Mouse (Mus musculus): ENCODE measurements around the gene Gal3st1. TPM values are rescaled to one million over a fixed set of nuclear protein-coding genes. Genes with fewer than 3 reads are reported as not detected.
"Not testable (repeated sequence)": the region's sequence is repeated elsewhere in the genome, so short reads cannot be mapped to it uniquely, and the experiment has no call there.

Gal3st1 gene
- total RNA-seq, 1 experiment from 2014 or later, result 2.2 TPM

GRCm38 (mm10) chr11:4022111-4022510 lies 38.7 kb downstream of the Gal3st1 start:
- not testable (repeated sequence) for ATAC-seq (replicated peaks in 1 of 2; ENCODE audit: insufficient read depth in 1 of 2, low FRiP score in 2 of 2, low TSS enrichment in 1 of 2, low read depth in 1 of 2, poor library complexity in 2 of 2, severe bottlenecking in 2 of 2)

- ATAC-seq (replicated peaks in 1 of 2; ENCODE audit: insufficient read depth in 1 of 2, low FRiP score in 2 of 2, low TSS enrichment in 1 of 2, low read depth in 1 of 2, poor library complexity in 2 of 2, severe bottlenecking in 2 of 2), result no peak
Measured at GRCm38 (mm10) chr11:4023321-4023720, 39.9 kb downstream of the Gal3st1 start.

GRCm38 (mm10) chr11:4027066-4027465 lies 43.6 kb downstream of the Gal3st1 start:
- ATAC-seq (replicated peaks in 1 of 2; ENCODE audit: insufficient read depth in 1 of 2, low FRiP score in 2 of 2, low TSS enrichment in 1 of 2, low read depth in 1 of 2, poor library complexity in 2 of 2, severe bottlenecking in 2 of 2), result no peak

GRCm38 (mm10) chr11:4027561-4028334 lies 44.3 kb downstream of the Gal3st1 start:
- ATAC-seq (replicated peaks in 1 of 2; ENCODE audit: insufficient read depth in 1 of 2, low FRiP score in 2 of 2, low TSS enrichment in 1 of 2, low read depth in 1 of 2, poor library complexity in 2 of 2, severe bottlenecking in 2 of 2), result no peak

- ATAC-seq (replicated peaks in 1 of 2; ENCODE audit: insufficient read depth in 1 of 2, low FRiP score in 2 of 2, low TSS enrichment in 1 of 2, low read depth in 1 of 2, poor library complexity in 2 of 2, severe bottlenecking in 2 of 2), result no peak
Measured at GRCm38 (mm10) chr11:4029343-4029742, 45.9 kb downstream of the Gal3st1 start.

- no peak for ATAC-seq (replicated peaks in 1 of 2; ENCODE audit: insufficient read depth in 1 of 2, low FRiP score in 2 of 2, low TSS enrichment in 1 of 2, low read depth in 1 of 2, poor library complexity in 2 of 2, severe bottlenecking in 2 of 2)
Measured at GRCm38 (mm10) chr11:4031126-4031941, 47.9 kb downstream of the Gal3st1 start, which contains the start of gene Sec14l4. Gene Sec14l4, plus strand, starts transcription at chr11:4031462.

- ATAC-seq (replicated peaks in 1 of 2; ENCODE audit: insufficient read depth in 1 of 2, low FRiP score in 2 of 2, low TSS enrichment in 1 of 2, low read depth in 1 of 2, poor library complexity in 2 of 2, severe bottlenecking in 2 of 2), result no peak
Measured at GRCm38 (mm10) chr11:4031961-4032360, 48.5 kb downstream of the Gal3st1 start.

- no peak for ATAC-seq (replicated peaks in 1 of 2; ENCODE audit: insufficient read depth in 1 of 2, low FRiP score in 2 of 2, low TSS enrichment in 1 of 2, low read depth in 1 of 2, poor library complexity in 2 of 2, severe bottlenecking in 2 of 2)
Measured at GRCm38 (mm10) chr11:4033471-4033870, 50.0 kb downstream of the Gal3st1 start.

GRCm38 (mm10) chr11:4034169-4034568 lies 50.7 kb downstream of the Gal3st1 start:
- ATAC-seq (replicated peaks in 1 of 2; ENCODE audit: insufficient read depth in 1 of 2, low FRiP score in 2 of 2, low TSS enrichment in 1 of 2, low read depth in 1 of 2, poor library complexity in 2 of 2, severe bottlenecking in 2 of 2), result no peak

- no peak for ATAC-seq (replicated peaks in 1 of 2; ENCODE audit: insufficient read depth in 1 of 2, low FRiP score in 2 of 2, low TSS enrichment in 1 of 2, low read depth in 1 of 2, poor library complexity in 2 of 2, severe bottlenecking in 2 of 2)
Measured at GRCm38 (mm10) chr11:4035116-4035892, 51.9 kb downstream of the Gal3st1 start.

GRCm38 (mm10) chr11:4035916-4036315 lies 52.5 kb downstream of the Gal3st1 start:
- ATAC-seq (replicated peaks in 1 of 2; ENCODE audit: insufficient read depth in 1 of 2, low FRiP score in 2 of 2, low TSS enrichment in 1 of 2, low read depth in 1 of 2, poor library complexity in 2 of 2, severe bottlenecking in 2 of 2), result no peak

GRCm38 (mm10) chr11:4036365-4037084 lies 53.1 kb downstream of the Gal3st1 start:
- no peak for ATAC-seq (replicated peaks in 1 of 2; ENCODE audit: insufficient read depth in 1 of 2, low FRiP score in 2 of 2, low TSS enrichment in 1 of 2, low read depth in 1 of 2, poor library complexity in 2 of 2, severe bottlenecking in 2 of 2)

GRCm38 (mm10) chr11:4039951-4040350 lies 56.5 kb downstream of the Gal3st1 start:
- no peak for ATAC-seq (replicated peaks in 1 of 2; ENCODE audit: insufficient read depth in 1 of 2, low FRiP score in 2 of 2, low TSS enrichment in 1 of 2, low read depth in 1 of 2, poor library complexity in 2 of 2, severe bottlenecking in 2 of 2)

GRCm38 (mm10) chr11:4041123-4041625 lies 57.7 kb downstream of the Gal3st1 start:
- no peak for ATAC-seq (replicated peaks in 1 of 2; ENCODE audit: insufficient read depth in 1 of 2, low FRiP score in 2 of 2, low TSS enrichment in 1 of 2, low read depth in 1 of 2, poor library complexity in 2 of 2, severe bottlenecking in 2 of 2)

GRCm38 (mm10) chr11:4043081-4043480 lies 59.6 kb downstream of the Gal3st1 start:
- ATAC-seq (replicated peaks in 1 of 2; ENCODE audit: insufficient read depth in 1 of 2, low FRiP score in 2 of 2, low TSS enrichment in 1 of 2, low read depth in 1 of 2, poor library complexity in 2 of 2, severe bottlenecking in 2 of 2), result no peak

- no peak for ATAC-seq (replicated peaks in 1 of 2; ENCODE audit: insufficient read depth in 1 of 2, low FRiP score in 2 of 2, low TSS enrichment in 1 of 2, low read depth in 1 of 2, poor library complexity in 2 of 2, severe bottlenecking in 2 of 2)
Measured at GRCm38 (mm10) chr11:4046526-4046925, 63.1 kb downstream of the Gal3st1 start.

- ATAC-seq (replicated peaks in 1 of 2; ENCODE audit: insufficient read depth in 1 of 2, low FRiP score in 2 of 2, low TSS enrichment in 1 of 2, low read depth in 1 of 2, poor library complexity in 2 of 2, severe bottlenecking in 2 of 2), result no peak
Measured at GRCm38 (mm10) chr11:4047766-4048165, 64.3 kb downstream of the Gal3st1 start.

Measured in hematopoietic stem cell, adult 5-6 weeks (primary cell).